Mouse (Mus musculus) cerebellum, adult 2 months (tissue): ENCODE results near the gene Phf21a.

Experiments
- CTCF ChIP-seq: fragments of 200-500 bp; IDR thresholded peaks from 2 replicates; pipeline ENCODE4 v1.5.1; 2011; ENCODE audit warnings: low read depth, mild to moderate bottlenecking, control low read depth, low read length, moderate library complexity, borderline replicate concordance; ENCODE audit not compliant: insufficient read depth
- POLR2A ChIP-seq: fragments of 200-500 bp; IDR thresholded peaks from 2 replicates; pipeline ENCODE4 v1.6.1; 2011; ENCODE audit warnings: low read length, control low read depth, borderline replicate concordance; ENCODE audit not compliant: insufficient read depth

- TF ChIP-seq CTCF = no peak
- no peak for TF ChIP-seq POLR2A
Observed at GRCm38 (mm10) chr2:92231706-92232105, 138.8 kb downstream of the Phf21a start.
